Mouse (Mus musculus) neural tube, embryonic 10.5 days (tissue): ENCODE data around the gene Cntnap1.

ENCODE experiments used
- DNase-seq: peaks from one replicate; pipeline ENCODE4 v3.0.0-alpha.2; 2017; ENCODE audit warnings: low spot score; ENCODE audit errors: extremely low spot score

The Cntnap1 gene

DNA sequence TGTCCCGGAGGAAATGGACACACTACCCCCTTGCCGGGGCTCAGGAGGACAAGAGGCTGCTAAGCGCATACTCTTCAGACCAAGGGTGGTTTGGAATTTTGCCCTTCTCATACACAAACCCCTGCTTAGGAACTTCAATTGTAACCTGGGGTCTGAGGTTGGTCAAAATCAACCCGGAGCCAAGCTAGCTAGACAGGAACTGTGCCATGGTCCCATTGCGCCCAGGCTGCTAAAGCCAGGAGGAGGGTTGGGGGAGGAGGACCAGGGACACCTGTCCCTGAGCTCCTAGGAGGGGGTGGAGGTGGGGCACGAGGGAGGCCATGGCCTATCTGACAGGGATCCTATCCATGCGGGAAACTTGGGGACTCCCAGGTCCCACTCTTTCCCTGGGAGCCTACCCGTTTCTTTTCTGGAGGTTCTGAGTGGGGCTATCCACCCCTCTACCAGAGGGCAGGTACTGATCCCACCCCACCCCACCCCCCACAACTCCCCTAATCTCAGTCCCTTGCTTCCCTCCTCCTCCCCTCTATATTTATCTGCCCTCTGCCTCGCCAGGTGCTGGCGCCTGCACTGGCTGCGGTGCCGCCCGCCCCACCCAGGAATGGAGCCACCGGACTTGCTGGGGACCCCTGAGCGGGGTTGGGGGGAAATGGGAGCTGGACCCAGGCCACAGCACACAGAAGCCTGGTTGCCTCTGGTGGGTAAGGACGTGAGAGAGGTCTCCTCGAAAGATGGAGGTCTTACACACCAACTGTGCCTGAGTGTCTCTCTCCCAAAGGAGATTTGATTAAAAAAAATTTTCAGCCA, 819 bp upstream of the Cntnap1 start:
- no peak for DNase-seq

DNA sequence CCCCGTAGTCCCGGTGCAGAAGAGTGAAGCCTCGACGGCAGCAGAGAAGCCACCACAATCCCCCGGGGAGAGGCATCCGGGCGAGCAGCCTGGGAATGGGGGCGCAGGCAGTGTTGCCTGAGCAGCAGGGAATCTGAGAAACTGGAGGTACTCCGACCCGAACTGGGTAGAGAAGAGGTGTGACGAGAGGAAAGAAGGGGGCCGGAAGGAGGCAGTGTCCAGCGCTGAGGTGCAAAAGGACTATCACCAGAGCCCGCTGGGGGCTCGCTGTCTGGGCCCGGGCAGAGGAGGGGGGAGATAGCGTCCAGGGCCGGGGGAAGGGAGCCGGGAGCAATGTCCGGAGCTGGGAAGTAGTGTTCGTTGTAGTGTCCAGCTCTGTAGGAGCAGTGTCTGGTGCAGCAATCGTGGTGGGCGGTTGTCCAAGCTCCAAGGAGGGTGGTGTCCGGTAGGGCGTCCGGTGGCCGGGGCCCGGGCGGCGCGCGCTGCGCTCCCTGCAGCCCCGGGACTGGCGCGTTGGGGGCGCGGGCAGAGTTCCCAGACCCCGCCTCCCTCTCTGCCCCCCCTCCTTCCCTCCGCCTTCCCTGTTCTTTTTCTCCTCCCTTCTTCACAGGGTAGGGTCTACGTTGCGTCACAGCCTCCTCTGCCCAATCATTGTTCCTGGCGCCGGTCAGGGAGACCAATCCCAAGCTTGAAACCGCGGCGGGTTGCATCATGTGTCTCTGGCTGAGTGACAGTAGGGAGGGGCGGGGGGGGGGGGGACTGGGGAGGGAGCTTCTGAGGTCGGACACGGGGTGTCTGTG, 688 bp downstream of the Cntnap1 start, which contains the start of gene Plekhh3:
Gene Plekhh3, minus strand, starts transcription at position 541 of the 800 bp plus-strand sequence.
- DNase-seq, result peak; percentile 93

DNA sequence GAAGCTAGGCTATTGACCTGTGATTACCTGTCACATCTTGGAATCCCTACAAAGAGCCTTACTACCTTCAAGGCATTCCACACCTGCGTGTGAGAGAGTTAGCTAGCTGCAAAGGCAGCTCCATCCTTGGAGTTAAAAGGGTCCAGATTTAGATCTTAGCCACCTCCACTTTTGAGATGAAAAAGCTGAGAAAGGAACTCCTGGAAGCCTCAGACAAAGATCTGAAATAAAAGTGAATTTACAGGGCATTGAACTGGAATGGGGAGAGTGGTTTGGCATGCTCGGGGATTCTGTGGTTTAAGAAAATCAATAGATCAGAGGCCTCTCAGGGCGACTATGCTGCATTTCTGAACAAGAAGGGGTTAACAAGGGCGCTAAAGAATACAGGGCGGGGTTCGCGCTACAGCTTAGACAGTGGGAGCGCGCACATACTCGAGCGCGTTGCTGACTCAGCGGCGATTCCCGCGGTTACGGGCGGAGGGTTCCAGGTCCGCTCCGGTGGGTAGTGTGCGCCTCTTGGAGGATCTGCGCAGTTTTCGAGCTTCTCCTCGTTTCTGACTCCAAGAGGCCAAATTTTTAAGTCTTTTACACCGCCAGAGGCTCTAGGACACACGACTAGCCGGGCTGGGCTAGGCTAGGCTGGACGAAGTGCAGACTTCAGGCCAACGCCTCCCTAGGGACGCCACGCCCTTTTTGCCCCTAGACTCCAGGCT, 1.6 kb downstream of the Cntnap1 start:
- peak; percentile 76 for DNase-seq

DNA sequence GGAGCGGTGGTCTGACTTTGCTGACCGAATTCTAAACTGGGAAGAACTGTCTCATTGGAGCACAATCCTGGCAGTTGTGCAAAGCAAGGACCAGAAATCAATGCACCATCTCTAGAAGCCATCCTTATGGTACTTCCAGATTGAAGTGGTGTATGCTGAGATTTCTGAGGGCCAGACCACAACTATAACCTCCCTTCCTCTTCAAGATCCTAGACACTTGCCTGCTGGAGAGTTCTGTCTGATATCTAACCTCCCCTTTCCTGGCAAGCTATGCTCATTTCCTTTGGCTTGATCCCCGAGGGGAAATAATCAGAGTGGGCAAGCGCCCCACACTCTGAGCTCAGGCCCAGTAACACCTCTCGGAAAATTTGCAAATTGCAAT, 2.1 kb downstream of the Cntnap1 start:
- DNase-seq, result no peak

DNA sequence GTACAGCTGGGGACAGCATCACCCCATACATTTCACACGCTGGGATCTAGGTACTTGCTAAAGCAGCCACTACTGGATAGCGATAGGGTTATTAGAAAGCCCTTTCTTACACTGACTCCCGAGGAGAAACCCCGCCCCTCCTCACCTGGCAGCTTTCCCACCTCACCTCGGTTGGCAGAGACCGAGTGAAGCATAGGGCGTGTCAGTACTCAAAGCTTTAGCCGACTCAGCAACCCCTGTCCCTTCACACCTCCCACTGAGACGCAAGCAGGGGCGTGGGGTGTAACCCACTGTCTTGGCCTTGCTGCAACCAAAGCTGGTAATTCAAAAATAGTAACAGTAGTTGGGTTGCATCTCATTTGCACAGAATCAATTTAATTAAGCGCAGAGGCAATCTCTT, 2.8 kb downstream of the Cntnap1 start:
- DNase-seq, result no peak

DNA sequence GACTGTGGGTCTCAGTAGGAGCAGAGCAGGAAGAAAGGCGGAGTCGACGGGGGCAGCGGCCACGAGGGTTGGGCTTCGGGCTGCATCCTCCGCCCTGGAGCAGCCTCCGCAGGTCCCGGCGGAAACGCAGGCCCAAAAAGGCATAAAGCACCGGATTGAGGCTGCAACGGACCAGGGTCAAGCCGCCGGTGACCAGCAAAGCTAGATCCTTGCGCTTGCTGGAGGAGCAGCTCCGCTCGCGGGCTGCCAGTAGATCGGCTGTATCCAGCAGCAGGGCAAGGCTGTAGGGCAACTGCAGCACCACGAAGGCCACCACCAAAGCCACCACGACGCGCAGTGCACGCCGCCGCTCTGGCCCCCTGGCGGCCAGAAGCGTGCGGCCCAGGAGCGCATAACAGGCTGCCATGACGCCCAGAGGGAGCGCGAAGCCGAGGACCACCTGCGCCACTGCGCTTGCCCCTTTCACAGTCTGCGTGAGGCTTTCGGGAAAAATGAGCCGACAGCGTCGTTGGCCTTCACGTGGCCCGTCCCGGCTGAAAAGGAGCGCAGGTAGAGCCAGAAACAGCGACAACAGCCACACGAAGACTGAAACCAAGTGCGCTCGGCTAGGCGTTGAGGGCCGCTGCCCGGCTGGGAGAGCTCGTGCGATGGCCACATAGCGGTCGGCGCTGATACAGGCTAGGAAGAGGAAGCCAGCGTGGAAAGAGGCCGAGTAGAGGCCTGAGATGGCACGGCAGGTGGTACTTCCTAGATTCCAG, 3.5 kb downstream of the Cntnap1 start:
- peak; percentile 88 for DNase-seq

DNA sequence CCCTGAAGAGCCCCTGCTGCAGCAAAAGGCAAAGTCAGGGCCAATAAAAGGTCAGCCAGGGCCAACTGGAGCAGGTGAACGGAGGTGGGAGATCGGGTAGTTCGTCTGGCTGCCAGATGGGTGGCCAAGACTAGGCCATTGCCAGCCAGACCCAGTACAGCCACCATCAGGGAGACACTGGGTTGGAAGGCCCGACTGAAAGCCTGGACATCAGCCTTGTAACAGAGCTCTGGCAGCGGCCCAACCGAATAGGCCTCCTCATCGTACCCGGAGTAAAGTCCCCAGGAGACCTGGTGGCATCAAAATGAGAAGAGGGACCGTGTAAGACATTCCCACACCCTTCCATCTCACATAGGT, 4.0 kb downstream of the Cntnap1 start:
- no peak for DNase-seq

DNA sequence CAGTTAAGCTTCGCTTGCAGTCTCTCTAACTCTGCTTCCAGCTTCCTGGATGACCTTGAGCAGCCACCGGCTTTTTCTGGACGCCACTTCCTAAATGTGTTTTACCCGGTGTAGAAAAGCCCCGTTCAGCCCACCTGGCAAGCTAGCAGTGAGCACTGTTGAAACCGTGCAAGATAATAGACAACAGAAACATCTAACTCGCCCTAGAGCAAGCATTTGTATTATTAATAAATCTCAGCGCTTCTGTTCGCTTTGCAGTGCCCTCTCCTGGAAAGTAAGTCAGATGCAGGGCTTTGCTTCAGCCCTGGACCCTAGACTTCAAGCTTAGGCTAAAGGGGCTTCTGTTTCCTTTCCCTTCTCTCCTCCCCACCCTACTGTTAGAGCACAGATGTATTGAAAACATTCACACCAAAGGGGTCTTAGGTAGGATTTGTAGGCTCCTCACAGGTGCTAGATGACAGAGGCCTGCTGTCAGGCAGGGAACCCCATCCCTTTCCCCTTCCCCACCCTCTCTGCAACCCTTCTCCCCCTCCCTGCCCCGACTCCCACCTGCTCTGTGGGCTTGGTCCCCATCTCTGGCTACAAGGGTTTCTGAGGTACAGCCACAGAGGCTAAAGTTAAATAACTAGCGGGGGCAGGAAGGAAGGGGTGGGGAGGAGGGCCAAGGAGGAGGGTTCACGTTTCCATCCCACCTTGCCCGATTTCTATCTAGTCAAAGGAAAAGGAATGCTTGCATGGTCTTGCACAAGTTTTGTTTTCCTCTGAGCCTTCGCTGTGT, 4.7 kb downstream of the Cntnap1 start, which contains the start of gene Ccr10:
Gene Ccr10, minus strand, starts transcription at position 593 of the 778 bp plus-strand sequence.
- no peak for DNase-seq

DNA sequence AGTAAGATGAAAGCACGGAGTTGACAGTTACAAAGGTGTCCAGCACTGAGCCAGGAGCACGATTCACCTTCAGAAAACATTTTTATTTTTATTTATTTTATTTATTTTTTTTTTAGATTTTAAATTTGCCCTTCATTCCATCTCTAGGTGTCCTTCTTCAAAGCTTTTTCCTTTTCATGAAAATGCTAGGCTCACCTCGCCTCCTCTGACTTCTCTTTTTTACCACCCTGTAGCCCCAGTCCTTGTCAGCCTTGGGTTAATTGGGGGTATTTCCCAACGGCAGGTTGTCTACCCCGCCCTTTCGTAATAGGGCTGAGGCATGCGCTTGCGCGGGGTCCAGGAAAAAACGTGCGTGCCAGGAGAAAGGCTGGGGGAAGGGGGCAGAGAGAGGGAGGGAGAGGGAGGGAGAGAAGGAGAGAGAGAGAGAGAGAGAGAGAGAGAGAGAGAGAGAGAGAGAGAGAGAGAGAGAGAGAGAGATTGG, 5.4 kb downstream of the Cntnap1 start:
- DNase-seq, result no peak

DNA sequence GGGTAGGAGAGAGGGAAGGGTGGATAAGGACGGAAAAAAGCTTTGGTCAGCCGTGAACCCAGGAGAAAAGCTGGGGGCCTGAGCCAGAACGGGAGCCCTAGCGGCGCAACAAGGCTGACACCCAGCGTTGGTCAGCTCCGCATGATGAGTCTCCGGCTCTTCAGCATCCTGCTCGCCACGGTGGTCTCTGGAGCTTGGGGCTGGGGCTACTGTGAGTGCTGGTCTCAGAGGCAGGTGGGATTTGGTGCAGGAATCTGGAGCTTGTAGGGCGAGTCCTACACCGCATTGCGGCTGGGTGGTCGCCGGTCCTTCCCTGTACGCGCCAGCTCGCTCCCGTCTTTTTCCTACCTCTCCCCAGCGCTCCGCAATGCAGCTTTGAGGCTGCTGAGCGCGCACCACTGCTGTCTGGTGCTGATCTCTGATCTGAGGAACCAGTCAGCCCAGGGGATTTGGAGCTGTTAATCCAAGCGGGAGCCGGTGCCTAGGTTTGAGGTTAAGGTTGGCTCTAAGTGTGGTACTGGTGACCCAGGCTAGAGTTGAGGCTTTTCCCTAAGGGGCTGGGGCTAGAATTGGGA, 5.9 kb downstream of the Cntnap1 start:
- peak; percentile 58 for DNase-seq

DNA sequence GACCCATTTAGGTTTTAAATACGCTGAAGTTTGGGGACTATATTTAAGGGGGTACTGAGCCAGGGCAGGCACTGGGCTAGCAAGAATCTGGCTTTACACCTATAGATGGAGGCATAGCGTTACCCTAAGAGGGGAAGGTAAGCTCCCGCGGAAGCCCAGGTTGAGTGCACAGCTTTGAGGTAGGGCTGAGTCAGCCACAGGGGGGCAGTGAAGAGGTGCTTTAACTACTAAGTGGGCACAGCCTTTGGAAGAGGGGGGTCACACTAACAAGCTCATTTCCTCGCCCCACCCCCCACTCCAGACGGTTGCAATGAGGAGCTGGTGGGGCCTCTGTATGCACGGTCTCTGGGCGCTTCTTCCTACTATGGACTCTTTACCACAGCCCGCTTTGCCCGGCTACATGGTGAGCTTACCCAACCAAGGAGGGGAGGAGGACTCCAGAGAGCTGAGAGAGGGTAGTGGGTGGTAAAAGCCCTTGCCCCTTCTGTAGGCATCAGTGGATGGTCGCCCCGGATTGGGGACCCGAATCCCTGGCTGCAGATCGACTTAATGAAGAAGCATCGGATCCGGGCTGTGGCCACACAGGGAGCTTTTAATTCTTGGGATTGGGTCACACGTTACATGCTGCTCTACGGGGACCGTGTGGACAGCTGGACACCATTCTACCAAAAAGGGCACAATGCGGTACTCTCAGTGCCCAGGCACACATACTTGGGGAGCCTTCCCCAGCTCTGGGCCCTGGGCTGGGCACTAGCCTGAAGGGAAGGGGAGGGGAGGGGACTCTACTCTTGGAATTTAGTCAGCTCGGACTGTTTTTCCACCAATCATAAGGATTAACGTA, 6.8 kb downstream of the Cntnap1 start:
- DNase-seq, result peak; percentile 48

DNA sequence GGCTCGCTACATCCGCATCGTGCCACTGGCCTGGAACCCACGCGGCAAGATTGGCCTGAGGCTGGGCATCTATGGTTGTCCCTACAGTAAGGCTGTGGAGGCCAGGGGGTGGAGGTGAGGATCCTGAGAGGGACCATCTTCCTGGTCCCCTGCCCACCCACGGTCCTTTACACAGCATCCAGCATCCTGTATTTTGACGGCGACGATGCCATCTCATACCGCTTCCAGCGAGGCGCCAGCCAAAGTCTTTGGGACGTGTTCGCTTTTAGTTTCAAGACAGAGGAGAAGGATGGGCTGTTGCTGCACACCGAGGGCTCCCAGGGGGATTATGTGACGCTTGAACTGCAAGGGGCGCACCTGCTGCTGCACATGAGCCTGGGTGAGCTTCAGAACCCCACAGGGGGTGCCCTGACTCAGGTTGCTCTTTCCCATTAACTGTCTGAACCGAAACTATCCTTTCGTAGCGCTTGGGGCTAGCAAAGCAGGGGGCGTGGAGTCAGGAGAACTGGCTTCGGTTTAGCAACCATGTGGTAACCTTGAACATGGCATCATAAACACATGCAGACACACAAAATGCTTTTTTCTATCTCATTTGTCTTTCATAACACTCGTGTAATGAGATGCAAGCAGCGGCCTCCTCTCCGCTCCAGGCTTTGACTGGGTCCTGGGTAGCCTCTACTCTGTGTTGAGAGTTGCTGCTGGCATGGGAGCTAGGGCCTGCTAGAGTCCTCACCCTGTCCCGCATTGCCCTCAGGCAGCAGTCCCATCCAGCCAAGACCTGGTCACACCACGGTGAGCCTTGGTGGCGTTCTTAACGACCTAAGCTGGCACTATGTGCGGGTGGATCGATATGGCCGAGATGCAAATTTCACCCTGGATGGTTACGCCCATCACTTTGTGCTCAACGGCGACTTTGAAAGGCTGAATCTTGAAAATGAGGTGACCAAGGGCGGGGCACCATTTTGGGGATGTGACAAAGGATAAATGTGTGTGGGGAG, 8.0 kb downstream of the Cntnap1 start:
- no peak for DNase-seq

DNA sequence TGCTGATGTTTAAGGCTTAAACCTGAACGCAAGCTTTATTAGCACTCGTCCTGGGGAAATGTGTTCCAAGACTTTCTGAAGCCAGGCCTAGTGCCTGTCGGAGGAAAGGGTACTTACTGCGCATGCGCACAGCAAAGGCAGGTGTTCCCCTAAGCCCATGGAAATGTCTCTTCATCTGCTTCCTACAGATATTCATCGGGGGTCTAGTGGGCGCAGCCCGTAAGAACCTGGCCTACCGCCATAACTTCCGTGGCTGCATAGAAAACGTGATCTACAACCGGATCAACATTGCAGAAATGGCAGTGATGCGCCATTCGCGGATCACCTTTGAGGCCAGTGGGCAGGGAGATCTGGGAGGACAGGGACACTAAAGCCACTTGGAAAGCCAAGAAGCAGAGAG, 9.0 kb downstream of the Cntnap1 start:
- no peak for DNase-seq

DNA sequence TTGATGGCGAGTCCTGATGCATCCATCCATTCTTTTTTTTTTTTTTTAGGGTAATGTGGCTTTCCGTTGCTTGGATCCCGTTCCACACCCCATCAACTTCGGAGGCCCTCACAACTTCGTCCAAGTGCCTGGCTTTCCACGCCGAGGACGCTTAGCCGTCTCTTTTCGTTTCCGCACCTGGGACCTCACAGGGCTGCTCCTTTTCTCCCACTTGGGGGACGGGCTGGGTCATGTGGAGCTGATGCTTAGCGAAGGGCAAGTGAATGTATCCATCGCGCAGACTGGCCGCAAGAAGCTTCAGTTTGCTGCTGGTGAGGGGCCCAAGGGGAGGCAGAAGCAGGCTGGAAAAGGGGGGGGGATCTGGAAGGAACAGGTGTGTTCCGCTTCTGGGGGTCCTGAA, 9.9 kb downstream of the Cntnap1 start:
- DNase-seq, result no peak

DNA sequence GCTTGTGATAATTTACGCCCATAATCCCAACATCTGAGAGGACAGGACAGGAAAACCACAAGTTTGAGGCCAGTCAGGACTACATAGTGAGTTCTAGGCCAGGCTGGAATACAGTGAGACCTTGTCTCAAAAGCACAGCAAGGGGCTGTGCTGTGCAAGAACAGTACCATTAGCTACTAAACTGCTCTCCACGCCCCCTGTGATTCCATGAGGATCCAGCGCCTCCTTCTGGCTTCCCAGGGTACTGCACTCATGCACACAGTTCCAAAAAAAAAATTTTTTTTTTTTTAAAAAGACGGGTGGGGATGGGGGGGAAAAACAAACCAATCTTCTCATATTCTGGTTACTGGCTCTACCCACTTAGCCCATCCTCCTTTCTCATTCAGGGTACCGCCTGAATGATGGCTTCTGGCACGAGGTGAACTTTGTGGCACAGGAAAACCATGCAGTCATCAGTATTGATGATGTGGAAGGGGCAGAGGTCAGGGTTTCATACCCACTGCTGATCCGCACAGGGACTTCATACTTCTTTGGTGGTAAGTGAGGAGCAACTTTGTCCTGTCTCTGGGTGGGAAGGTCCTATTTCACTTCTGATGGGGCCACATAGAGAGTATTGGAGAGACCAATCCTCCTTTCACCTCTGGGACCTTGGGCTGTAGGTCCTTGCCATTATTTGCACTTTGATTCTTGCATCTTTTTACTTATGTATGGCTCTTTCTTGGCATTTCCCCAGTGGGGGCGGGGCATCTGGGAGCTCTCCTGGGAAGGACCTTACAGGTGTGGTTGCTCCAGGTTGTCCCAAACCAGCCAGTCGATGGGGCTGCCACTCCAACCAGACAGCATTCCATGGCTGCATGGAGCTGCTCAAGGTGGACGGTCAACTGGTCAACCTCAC, 10.8 kb downstream of the Cntnap1 start:
- DNase-seq, result peak; percentile 76

DNA sequence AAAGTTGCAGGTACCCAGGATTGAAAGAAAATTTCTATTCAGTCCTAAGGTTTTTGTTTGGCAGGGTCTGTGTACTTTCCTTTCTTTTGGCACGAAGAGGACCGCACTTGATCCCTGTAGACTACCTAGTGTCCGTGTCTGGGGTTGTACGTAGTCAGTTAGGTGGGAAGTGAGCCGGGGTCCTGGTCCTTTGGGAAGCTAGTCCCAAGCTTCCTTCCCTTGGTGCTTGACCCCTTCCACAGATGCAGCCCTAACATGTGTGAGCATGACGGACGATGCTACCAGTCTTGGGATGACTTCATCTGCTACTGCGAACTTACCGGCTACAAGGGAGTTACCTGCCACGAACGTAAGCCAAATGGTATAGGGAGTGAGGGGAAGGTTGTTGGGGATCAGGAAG, 11.6 kb downstream of the Cntnap1 start:
- no peak for DNase-seq
